9 mouse cellular contexts compared by ENCODE assay signal in the genomic region with DNA sequence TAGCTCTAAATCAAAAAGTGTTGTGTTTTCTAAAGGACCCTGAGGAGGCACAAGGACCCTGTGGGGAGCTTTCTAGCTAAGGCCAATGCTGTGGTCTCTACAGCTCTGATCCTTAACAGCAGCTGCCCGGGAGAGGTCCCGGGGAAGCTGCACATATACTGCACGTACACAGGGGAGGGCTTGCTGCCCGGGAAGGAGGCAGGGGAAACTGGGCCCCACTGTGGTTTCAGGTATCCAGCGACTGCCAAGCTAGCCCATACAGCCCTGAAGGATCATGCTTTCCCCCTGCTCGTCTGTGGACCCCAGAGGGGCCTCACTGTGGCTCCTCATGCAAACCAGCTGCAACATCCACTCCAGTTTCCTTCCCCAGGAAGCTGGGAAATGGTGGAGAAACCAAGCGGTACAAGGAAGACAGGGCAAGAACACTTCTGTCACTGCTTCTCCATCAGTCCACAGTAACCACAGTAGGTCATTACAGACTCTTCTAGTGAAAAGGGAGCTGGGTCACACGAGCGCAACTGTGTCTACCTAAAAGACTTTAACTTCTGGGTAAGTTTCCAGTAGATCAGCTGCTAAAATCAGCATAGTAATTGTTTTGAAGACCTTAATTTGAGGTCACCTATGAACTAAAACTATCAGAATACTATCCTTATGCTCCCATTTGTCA. TPM values are rescaled to one million over a fixed set of nuclear protein-coding genes. Genes with fewer than 3 reads are reported as not detected.
A peak's percentile ranks its signal among the peaks of the same experiment; 100 is the strongest.
DNase-seq lines count a peak whose midpoint lies in the region; ATAC-seq and TF ChIP-seq lines count a peak whose summit lies in the region.
"Had no signal": no experiment of that assay in that cellular context is flagged by ENCODE, and none has a peak within 500 bp of the region (broad histone marks: within the 10 kb centered on the region; RNA-seq: fewer than 3 reads in every experiment).

No protein-coding gene starts in this region.

- H3K27ac ChIP-seq in forebrain, embryonic 12.5 days, result peak overlapping the region; percentile 2; the same call in 1 of the 2 replicates
- H3K27ac ChIP-seq in forebrain, embryonic 13.5 days, result no peak overlapping the region
- peak overlapping the region; percentile 31; the same call in 1 of the 2 replicates for H3K27ac ChIP-seq in kidney, postnatal 0 days
- H3K27ac ChIP-seq in limb, embryonic 14.5 days (replicated peaks; ENCODE audit: low read depth, low read length), result peak overlapping the region; percentile 94

- TF ChIP-seq CTCF in kidney, postnatal 0 days (IDR thresholded peaks at IDR 0.05; ENCODE audit: low read depth), result no peak

- ATAC-seq in forebrain, embryonic 12.5 days (ENCODE audit: low FRiP score), result no peak
- ATAC-seq in forebrain, embryonic 13.5 days, result no peak
- ATAC-seq in kidney, postnatal 0 days (replicated peaks; ENCODE audit: low FRiP score, low read depth), result no peak
- peak; percentile 86 for ATAC-seq in limb, embryonic 14.5 days (ENCODE audit: low FRiP score, low read depth)

- WGBS in forebrain, embryonic 12.5 days, result 62% methylated on average over 9 of the region's 9 CpGs
- WGBS in forebrain, embryonic 13.5 days, result 61% methylated on average over 9 of the region's 9 CpGs
- 23% methylated on average over 9 of the region's 9 CpGs for WGBS in kidney, postnatal 0 days
- 21% methylated on average over 9 of the region's 9 CpGs for WGBS in limb, embryonic 14.5 days

- no peaks in the 10 kb centered on the region for H3K9me3 ChIP-seq in forebrain, embryonic 12.5 days
- H3K9me3 ChIP-seq in forebrain, embryonic 13.5 days (replicated peaks), result no peaks in the 10 kb centered on the region
- no peaks in the 10 kb centered on the region for H3K9me3 ChIP-seq in kidney, postnatal 0 days (replicated peaks; ENCODE audit: low read length)
- no peaks in the 10 kb centered on the region for H3K9me3 ChIP-seq in limb, embryonic 14.5 days (ENCODE audit: control insufficient read depth, low read length)

- peaks cover 32% of the 10 kb centered on the region for H3K36me3 ChIP-seq in forebrain, embryonic 12.5 days (replicated peaks)
- peaks cover 39% of the 10 kb centered on the region for H3K36me3 ChIP-seq in forebrain, embryonic 13.5 days (ENCODE audit: poor library complexity, severe bottlenecking)
- H3K36me3 ChIP-seq in kidney, postnatal 0 days (ENCODE audit: insufficient read depth, low read length), result 0 out of 2 replicates have a peak, but pooled peaks cover 17% of the 10 kb centered on the region
- H3K36me3 ChIP-seq in limb, embryonic 14.5 days (ENCODE audit: control insufficient read depth, insufficient read depth, low read length), result peaks cover 57% of the 10 kb centered on the region

- no peak overlapping the region for H3K9ac ChIP-seq in forebrain, embryonic 12.5 days
- no peak overlapping the region for H3K9ac ChIP-seq in forebrain, embryonic 13.5 days
- H3K9ac ChIP-seq in kidney, postnatal 0 days (ENCODE audit: low read depth, low read length), result no peak overlapping the region
- peak overlapping the region; percentile 36 for H3K9ac ChIP-seq in limb, embryonic 14.5 days (ENCODE audit: low read depth, low read length, severe bottlenecking)

- DNase-seq in kidney, postnatal 0 days (ENCODE audit: low spot score), result peak; percentile 35
- no peak for DNase-seq in kidney, postnatal 4 days
- peak; percentile 47 for DNase-seq in embryo, embryonic 10.5 days (ENCODE audit: low spot score)
- DNase-seq in limb, embryonic 14.5 days (ENCODE audit: low spot score), result peak; percentile 66
- no peak for DNase-seq in urinary bladder, postnatal 14 days (ENCODE audit: low spot score)
- DNase-seq in adrenal gland, adult 18-20 months (ENCODE audit: low spot score in 2 of 2), result no peak
- DNase-seq: kidney, postnatal 36 days had no signal

- H3K4me2 ChIP-seq in forebrain, embryonic 12.5 days, result no peak overlapping the region
- no peak overlapping the region for H3K4me2 ChIP-seq in forebrain, embryonic 13.5 days
- no peak overlapping the region for H3K4me2 ChIP-seq in kidney, postnatal 0 days (ENCODE audit: low read length)
- peak overlapping the region; percentile 22 for H3K4me2 ChIP-seq in limb, embryonic 14.5 days (replicated peaks; ENCODE audit: low read depth, low read length, severe bottlenecking)

- H3K4me3 ChIP-seq in forebrain, embryonic 12.5 days (replicated peaks), result no peak overlapping the region
- H3K4me3 ChIP-seq in forebrain, embryonic 13.5 days, result no peak overlapping the region
- no peak overlapping the region for H3K4me3 ChIP-seq in kidney, postnatal 0 days (replicated peaks; ENCODE audit: low read depth, low read length)
- H3K4me3 ChIP-seq in limb, embryonic 14.5 days (replicated peaks; ENCODE audit: low read length), result 0 out of 2 replicates have a peak overlapping the region, but pooled peaks have one; percentile 4

- H3K4me1 ChIP-seq in forebrain, embryonic 12.5 days, result peaks cover 11% of the 10 kb centered on the region
- H3K4me1 ChIP-seq in forebrain, embryonic 13.5 days, result 0 out of 2 replicates have a peak, but pooled peaks cover 9% of the 10 kb centered on the region
- H3K4me1 ChIP-seq in kidney, postnatal 0 days (replicated peaks; ENCODE audit: insufficient read depth, low read length), result peaks cover 4% of the 10 kb centered on the region; the same call in 1 of the 2 replicates
- H3K4me1 ChIP-seq in limb, embryonic 14.5 days (ENCODE audit: control insufficient read depth, insufficient read depth, low read length), result peaks cover 55% of the 10 kb centered on the region

- no peak for TF ChIP-seq POLR2A in limb, embryonic 14.5 days (IDR thresholded peaks at IDR 0.05; ENCODE audit: borderline replicate concordance, extremely low read depth, insufficient read depth, insufficient read length)

- peaks cover 6% of the 10 kb centered on the region for H3K27me3 ChIP-seq in forebrain, embryonic 12.5 days
- H3K27me3 ChIP-seq in forebrain, embryonic 13.5 days, result 0 out of 2 replicates have a peak, but pooled peaks cover 2% of the 10 kb centered on the region
- H3K27me3 ChIP-seq in kidney, postnatal 0 days (ENCODE audit: insufficient read depth, low read length), result no peaks in the 10 kb centered on the region
- H3K27me3 ChIP-seq in limb, embryonic 14.5 days (ENCODE audit: control insufficient read depth, insufficient read depth, low read length), result no peaks in the 10 kb centered on the region

RNA-seq across cellular contexts. Expression of gene Ddc, which starts 50.5 kb away (rescaled TPM):
- polyA plus RNA-seq in forebrain, embryonic 12.5 days (2016; fragmentation: Nextera tagmentation; extraction: Ambion mirVana), result 7.3 and 7.7 TPM in 2 replicates
- 6.2 and 7.4 TPM in 2 replicates for polyA plus RNA-seq in forebrain, embryonic 13.5 days (2015; fragmentation: Nextera tagmentation; extraction: Ambion mirVana)
- polyA plus RNA-seq in kidney, postnatal 0 days (2015; fragmentation: Nextera tagmentation; extraction: Ambion mirVana), result 14.2 and 17.4 TPM in 2 replicates
- 10.9 and 12.6 TPM in 2 replicates for polyA plus RNA-seq in limb, embryonic 14.5 days (2012; rRNA removed)
- 16.5 and 20.7 TPM in 2 replicates for polyA plus RNA-seq in limb, embryonic 14.5 days (2014; fragmentation: Nextera tagmentation; extraction: Ambion mirVana)
- 10 to 100 TPM; 60.8 to 74.0 TPM for total RNA-seq in adrenal gland, adult 18-20 months (2021)

Comparison
In these comparisons a context has a peak if more than half of its experiments do, and no peak if none do; other contexts are left out.
1. DNase-seq: peak in kidney, postnatal 0 days (single experiment), embryo, embryonic 10.5 days (single experiment) and limb, embryonic 14.5 days (single experiment); none in kidney, postnatal 4 days (0 of 2), urinary bladder, postnatal 14 days (single experiment) and adrenal gland, adult 18-20 months (0 of 2).